Mouse (Mus musculus): ENCODE data around the gene Kctd3. TPM values are rescaled to one million over a fixed set of nuclear protein-coding genes. Genes with fewer than 3 reads are reported as not detected.

The Kctd3 gene
- polyA plus RNA-seq, 1 experiment from 2014 or later: 36.7 TPM

DNA sequence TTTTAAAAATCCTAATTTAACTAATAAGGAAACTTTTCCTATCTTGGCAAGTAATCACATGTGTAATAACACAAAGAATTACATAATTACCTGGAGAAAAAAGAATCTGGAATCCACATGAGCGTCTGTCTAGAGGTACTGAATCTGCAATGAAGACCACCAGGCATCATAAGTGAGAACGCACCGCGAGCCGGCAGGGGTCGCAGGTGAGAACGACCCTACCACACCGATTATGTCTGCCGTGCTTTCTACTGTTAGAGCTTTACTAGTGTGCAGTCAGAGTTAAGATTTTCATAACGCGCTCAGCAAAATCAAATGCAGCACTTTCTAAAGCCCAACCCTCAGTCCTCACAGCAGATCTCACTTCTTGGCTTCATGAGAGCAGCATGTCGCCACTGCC is 5.8 kb downstream of the Kctd3 start:
- Histone ChIP-seq H3K27me3 (ENCODE audit: control insufficient read depth, insufficient read depth, low read length) (no peaks in the 10 kb centered on the region), H3K9me3 (ENCODE audit: control insufficient read depth, low read length) (no peaks in the 10 kb centered on the region), H3K4me2 (no peak overlapping the region), H3K4me1 (ENCODE audit: control insufficient read depth, insufficient read depth, low read length) (peaks cover 6% of the 10 kb centered on the region), H3K27ac (ENCODE audit: low read depth, low read length) (no peak overlapping the region), H3K36me3 (ENCODE audit: control insufficient read depth, insufficient read depth, low read length) (no peaks in the 10 kb centered on the region), H3K4me3 (ENCODE audit: low read depth, low read length) (no peak overlapping the region), H3K9ac (ENCODE audit: low read length) (no peak overlapping the region)
- ATAC-seq (ENCODE audit: low FRiP score) (no peak), DNase-seq (ENCODE audit: low spot score, missing footprints) (no peak)
- WGBS: 92% methylated on average over 12 of the region's 12 CpGs

DNA sequence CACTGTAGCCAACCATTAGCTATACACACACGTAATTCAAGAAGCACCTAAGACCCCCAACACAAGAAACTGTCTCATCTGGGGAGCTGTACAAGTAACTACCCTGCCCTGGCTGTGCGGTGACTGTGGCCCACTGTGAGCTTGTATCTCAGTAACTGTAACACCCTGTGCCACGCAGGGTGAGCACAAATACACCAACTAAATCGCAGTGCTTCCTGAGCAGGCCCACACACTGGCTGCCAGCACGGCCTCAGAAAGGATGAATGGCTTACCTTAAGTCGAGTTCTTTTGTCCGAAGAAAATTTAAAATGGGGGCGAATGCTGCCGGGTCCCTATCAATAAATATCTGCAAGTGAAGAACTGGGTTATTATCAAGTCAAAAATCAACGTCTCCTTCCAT is 7.7 kb downstream of the Kctd3 start:
- no peak overlapping the region for H3K4me2 ChIP-seq
- no peaks in the 10 kb centered on the region for H3K9me3 ChIP-seq (ENCODE audit: control insufficient read depth, low read length)
- DNase-seq (ENCODE audit: low spot score, missing footprints): no peak
- H3K27ac ChIP-seq (ENCODE audit: low read depth, low read length): peak overlapping the region; percentile 14; the same call in 1 of the 2 replicates
- no peaks in the 10 kb centered on the region for H3K27me3 ChIP-seq (ENCODE audit: control insufficient read depth, insufficient read depth, low read length)
- H3K36me3 ChIP-seq (ENCODE audit: control insufficient read depth, insufficient read depth, low read length): 0 out of 2 replicates have a peak, but pooled peaks cover 3% of the 10 kb centered on the region
- WGBS: 90% methylated on average over 10 of the region's 10 CpGs
- no peak overlapping the region for H3K9ac ChIP-seq (ENCODE audit: low read length)
- no peaks in the 10 kb centered on the region for H3K4me1 ChIP-seq (ENCODE audit: control insufficient read depth, insufficient read depth, low read length)
- no peak overlapping the region for H3K4me3 ChIP-seq (ENCODE audit: low read depth, low read length)
- no peak for ATAC-seq (ENCODE audit: low FRiP score)

DNA sequence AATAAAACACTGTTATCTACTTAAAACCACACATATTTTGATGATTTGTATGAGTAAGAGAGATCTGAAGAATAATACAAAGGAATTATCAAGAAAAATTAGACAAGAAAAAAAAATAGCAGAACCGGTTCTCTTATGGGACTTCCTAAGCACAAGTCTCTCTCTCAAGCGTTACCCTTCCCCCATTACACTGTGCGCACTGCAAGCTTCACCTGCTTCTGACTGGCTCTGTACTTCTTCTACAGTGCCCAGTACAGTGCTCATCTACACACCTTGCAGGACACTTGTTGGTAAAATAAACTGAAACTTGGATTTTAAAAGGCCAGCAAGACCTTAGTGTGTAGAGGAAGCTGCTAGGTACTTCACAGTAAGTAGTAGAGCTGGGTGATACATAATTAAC is 9.7 kb downstream of the Kctd3 start:
- ATAC-seq (ENCODE audit: low FRiP score): no peak
- no peaks in the 10 kb centered on the region for H3K4me1 ChIP-seq (ENCODE audit: control insufficient read depth, insufficient read depth, low read length)
- no peak overlapping the region for H3K4me2 ChIP-seq
- H3K27me3 ChIP-seq (ENCODE audit: control insufficient read depth, insufficient read depth, low read length): no peaks in the 10 kb centered on the region
- 96% methylated on average over 3 of the region's 3 CpGs for WGBS
- no peak overlapping the region for H3K9ac ChIP-seq (ENCODE audit: low read length)
- no peak for DNase-seq (ENCODE audit: low spot score, missing footprints)
- no peaks in the 10 kb centered on the region for H3K9me3 ChIP-seq (ENCODE audit: control insufficient read depth, low read length)
- no peak overlapping the region for H3K4me3 ChIP-seq (ENCODE audit: low read depth, low read length)
- no peak overlapping the region for H3K27ac ChIP-seq (ENCODE audit: low read depth, low read length)
- H3K36me3 ChIP-seq (ENCODE audit: control insufficient read depth, insufficient read depth, low read length): 0 out of 2 replicates have a peak, but pooled peaks cover 3% of the 10 kb centered on the region

DNA sequence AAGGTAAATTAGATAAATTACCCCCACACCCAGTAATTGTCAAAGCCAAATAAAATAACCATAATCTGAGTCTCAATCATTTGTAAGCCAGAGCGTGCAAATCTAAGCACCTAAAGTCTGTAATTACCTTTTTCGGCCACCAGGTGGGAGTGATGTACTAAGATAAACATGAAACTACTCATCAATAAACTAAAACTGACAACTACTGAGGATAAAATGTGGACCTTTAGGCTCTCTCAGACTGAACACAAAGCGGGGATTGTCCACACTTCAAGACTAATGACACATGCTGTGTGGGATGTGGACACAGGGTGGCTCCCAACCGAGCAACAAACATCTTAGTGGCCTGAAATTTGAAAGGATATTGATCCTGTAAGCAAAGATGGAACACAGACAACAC is 14.4 kb downstream of the Kctd3 start:
- peak; percentile 95 for DNase-seq (ENCODE audit: low spot score, missing footprints)

DNA sequence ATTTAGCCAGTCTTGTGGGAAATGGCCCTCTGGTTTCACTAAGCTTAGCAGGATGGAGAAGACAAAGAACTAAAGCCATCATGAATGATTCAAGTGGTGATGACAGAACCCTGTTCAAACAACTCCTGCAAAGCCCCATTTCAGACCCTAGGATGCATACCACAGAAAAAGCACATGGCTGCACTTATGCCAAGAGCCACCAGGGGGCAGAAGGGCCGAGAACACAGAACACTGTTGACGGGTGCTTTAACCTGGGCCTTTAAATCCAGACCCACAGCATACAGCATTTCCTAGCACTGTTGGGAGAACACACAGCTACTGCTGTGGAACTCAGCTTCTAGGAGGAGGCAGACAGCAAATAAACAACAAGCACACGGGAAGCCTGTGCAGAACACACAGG is 27.6 kb downstream of the Kctd3 start:
- 23% methylated on average over 3 of the region's 3 CpGs for WGBS
- peaks cover 18% of the 10 kb centered on the region for H3K36me3 ChIP-seq (ENCODE audit: control insufficient read depth, insufficient read depth, low read length)
- no peaks in the 10 kb centered on the region for H3K27me3 ChIP-seq (ENCODE audit: control insufficient read depth, insufficient read depth, low read length)
- peak; percentile 96 for DNase-seq (ENCODE audit: low spot score, missing footprints)
- peak; percentile 48; the same call in 1 of the 2 replicates for ATAC-seq (ENCODE audit: low FRiP score)
- H3K9ac ChIP-seq (ENCODE audit: low read length): no peak overlapping the region
- H3K27ac ChIP-seq (ENCODE audit: low read depth, low read length): no peak overlapping the region
- no peaks in the 10 kb centered on the region for H3K9me3 ChIP-seq (ENCODE audit: control insufficient read depth, low read length)
- no peak overlapping the region for H3K4me3 ChIP-seq (ENCODE audit: low read depth, low read length)
- H3K4me1 ChIP-seq (ENCODE audit: control insufficient read depth, insufficient read depth, low read length): no peaks in the 10 kb centered on the region
- H3K4me2 ChIP-seq: no peak overlapping the region

More for the DNA sequence above, 14.4 kb downstream of the Kctd3 start:
- Histone ChIP-seq H3K4me3 (ENCODE audit: low read depth, low read length) (no peak overlapping the region), H3K27me3 (ENCODE audit: control insufficient read depth, insufficient read depth, low read length) (no peaks in the 10 kb centered on the region), H3K4me2 (no peak overlapping the region), H3K9ac (ENCODE audit: low read length) (no peak overlapping the region), H3K27ac (ENCODE audit: low read depth, low read length) (no peak overlapping the region), H3K36me3 (ENCODE audit: control insufficient read depth, insufficient read depth, low read length) (peaks cover 8% of the 10 kb centered on the region; the same call in 1 of the 2 replicates), H3K9me3 (ENCODE audit: control insufficient read depth, low read length) (no peaks in the 10 kb centered on the region), H3K4me1 (ENCODE audit: control insufficient read depth, insufficient read depth, low read length) (no peaks in the 10 kb centered on the region)
- peak; percentile 54; the same call in 1 of the 2 replicates for ATAC-seq (ENCODE audit: low FRiP score)
- WGBS: 33% methylated on average over 4 of the region's 4 CpGs

DNA sequence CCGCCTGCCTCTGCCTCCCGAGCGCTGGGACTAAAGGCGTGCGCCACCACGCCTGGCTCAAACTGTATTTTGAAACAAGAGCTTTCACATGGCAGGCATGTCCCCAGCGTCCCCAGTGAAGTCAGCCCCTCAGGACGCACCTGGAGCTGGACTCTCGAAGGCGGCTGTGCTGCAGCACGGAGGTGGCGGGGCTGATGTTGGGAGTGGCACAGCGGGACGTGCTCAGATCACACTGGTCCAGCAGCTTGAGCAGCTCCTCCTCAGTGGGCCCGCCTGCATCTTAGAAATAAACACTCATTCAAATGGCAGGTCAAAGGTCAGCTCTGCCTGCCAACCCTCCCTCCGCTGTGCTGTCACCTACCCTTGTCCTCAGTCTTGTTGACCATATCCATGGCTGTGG is 33.7 kb downstream of the Kctd3 start:
- H3K9me3 ChIP-seq (ENCODE audit: control insufficient read depth, low read length): no peaks in the 10 kb centered on the region
- 94% methylated on average over 16 of the region's 16 CpGs for WGBS
- ATAC-seq (ENCODE audit: low FRiP score): peak; percentile 44; the same call in 1 of the 2 replicates
- H3K9ac ChIP-seq (ENCODE audit: low read length): no peak overlapping the region
- DNase-seq (ENCODE audit: low spot score, missing footprints): no peak
- H3K4me3 ChIP-seq (ENCODE audit: low read depth, low read length): no peak overlapping the region
- H3K4me1 ChIP-seq (ENCODE audit: control insufficient read depth, insufficient read depth, low read length): no peaks in the 10 kb centered on the region
- H3K27me3 ChIP-seq (ENCODE audit: control insufficient read depth, insufficient read depth, low read length): no peaks in the 10 kb centered on the region
- no peak overlapping the region for H3K27ac ChIP-seq (ENCODE audit: low read depth, low read length)
- peaks cover 31% of the 10 kb centered on the region for H3K36me3 ChIP-seq (ENCODE audit: control insufficient read depth, insufficient read depth, low read length)
- H3K4me2 ChIP-seq: no peak overlapping the region

GRCm38 (mm10) chr1:188973078-188973477 is 34.6 kb downstream of the Kctd3 start:
- Histone ChIP-seq H3K27ac (ENCODE audit: low read depth, low read length) (no peak overlapping the region), H3K9me3 (ENCODE audit: control insufficient read depth, low read length) (no peaks in the 10 kb centered on the region), H3K27me3 (ENCODE audit: control insufficient read depth, insufficient read depth, low read length) (no peaks in the 10 kb centered on the region), H3K36me3 (ENCODE audit: control insufficient read depth, insufficient read depth, low read length) (peaks cover 32% of the 10 kb centered on the region), H3K9ac (ENCODE audit: low read length) (no peak overlapping the region), H3K4me2 (no peak overlapping the region), H3K4me1 (ENCODE audit: control insufficient read depth, insufficient read depth, low read length) (no peaks in the 10 kb centered on the region), H3K4me3 (ENCODE audit: low read depth, low read length) (no peak overlapping the region)
- DNase-seq (ENCODE audit: low spot score, missing footprints) (no peak), ATAC-seq (ENCODE audit: low FRiP score) (no peak)
- 90% methylated on average over 6 of the region's 6 CpGs for WGBS

- Histone ChIP-seq H3K4me1 (ENCODE audit: control insufficient read depth, insufficient read depth, low read length) (no peaks in the 10 kb centered on the region), H3K4me2 (no peak overlapping the region), H3K36me3 (ENCODE audit: control insufficient read depth, insufficient read depth, low read length) (no peaks in the 10 kb centered on the region), H3K9ac (ENCODE audit: low read length) (no peak overlapping the region), H3K27ac (ENCODE audit: low read depth, low read length) (no peak overlapping the region), H3K27me3 (ENCODE audit: control insufficient read depth, insufficient read depth, low read length) (no peaks in the 10 kb centered on the region), H3K9me3 (ENCODE audit: control insufficient read depth, low read length) (no peaks in the 10 kb centered on the region), H3K4me3 (ENCODE audit: low read depth, low read length) (no peak overlapping the region)
- ATAC-seq (ENCODE audit: low FRiP score): no peak
- no peak for DNase-seq (ENCODE audit: low spot score, missing footprints)
- 90% methylated on average over 4 of the region's 4 CpGs for WGBS
Measured at GRCm38 (mm10) chr1:188952501-188952900, 55.1 kb downstream of the Kctd3 start.

DNA sequence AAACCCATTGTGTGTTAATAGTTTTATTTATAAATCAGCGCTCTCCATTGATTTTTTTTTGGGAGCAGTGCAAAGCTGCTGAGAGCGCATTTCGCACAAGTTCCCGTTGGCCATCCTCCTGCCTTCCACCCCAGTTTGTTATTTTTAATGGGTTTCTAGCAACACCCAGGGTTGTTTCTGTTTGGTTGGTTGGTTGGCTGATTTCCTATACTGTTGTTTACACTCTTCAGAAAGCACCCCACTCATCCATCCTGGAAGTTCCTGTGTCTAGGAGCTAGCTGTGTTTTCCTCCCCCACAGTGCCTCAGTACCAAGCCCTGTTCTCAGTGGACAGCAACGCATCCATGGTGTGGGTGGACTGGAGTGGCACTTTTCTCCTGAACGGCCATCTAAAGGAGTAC is 56.5 kb downstream of the Kctd3 start:
- Histone ChIP-seq H3K9ac (ENCODE audit: low read length) (no peak overlapping the region), H3K4me3 (ENCODE audit: low read depth, low read length) (no peak overlapping the region), H3K27ac (ENCODE audit: low read depth, low read length) (no peak overlapping the region), H3K27me3 (ENCODE audit: control insufficient read depth, insufficient read depth, low read length) (no peaks in the 10 kb centered on the region), H3K9me3 (ENCODE audit: control insufficient read depth, low read length) (no peaks in the 10 kb centered on the region), H3K4me1 (ENCODE audit: control insufficient read depth, insufficient read depth, low read length) (no peaks in the 10 kb centered on the region), H3K36me3 (ENCODE audit: control insufficient read depth, insufficient read depth, low read length) (no peaks in the 10 kb centered on the region), H3K4me2 (no peak overlapping the region)
- DNase-seq (ENCODE audit: low spot score, missing footprints) (no peak), ATAC-seq (ENCODE audit: low FRiP score) (no peak)
- 90% methylated on average over 6 of the region's 6 CpGs for WGBS
